ENCODE assay signal across 11 mouse cellular contexts in genomic region chr13:90642206-90642823, GRCm38 (mm10).
DNase-seq lines count a peak whose midpoint lies in the region; ATAC-seq lines count a peak whose summit lies in the region.
"Had no signal": no experiment of that assay in that cellular context is flagged by ENCODE, and none has a peak within 500 bp of the region (broad histone marks: within the 10 kb centered on the region; RNA-seq: fewer than 3 reads in every experiment).

No protein-coding gene starts in this region.

- H3K27ac ChIP-seq in embryonic facial prominence, embryonic 11.5 days (replicated peaks; ENCODE audit: low read depth, low read length) = peak overlapping the region; percentile 35; the same call in 1 of the 2 replicates
- peak overlapping the region; percentile 24; the same call in 1 of the 2 replicates for H3K27ac ChIP-seq in hindbrain, embryonic 13.5 days
- H3K27ac ChIP-seq in midbrain, embryonic 14.5 days (replicated peaks; ENCODE audit: low read depth, low read length) = peak overlapping the region; percentile 27
- H3K27ac ChIP-seq: macrophage had no signal

- ATAC-seq in embryonic facial prominence, embryonic 11.5 days (replicated peaks; ENCODE audit: insufficient number of reproducible peaks, low FRiP score, low TSS enrichment, low read depth) = 0 out of 2 replicates have a peak, but pooled peaks have one; percentile 44
- peak; percentile 15; the same call in 1 of the 2 replicates for ATAC-seq in hindbrain, embryonic 13.5 days (ENCODE audit: low FRiP score)
- ATAC-seq in midbrain, embryonic 14.5 days (ENCODE audit: low FRiP score, low TSS enrichment) = no peak

- H3K36me3 ChIP-seq in embryonic facial prominence, embryonic 11.5 days (replicated peaks; ENCODE audit: control insufficient read depth, insufficient read depth, low read depth, low read length) = no peaks in the 10 kb centered on the region
- no peaks in the 10 kb centered on the region for H3K36me3 ChIP-seq in hindbrain, embryonic 13.5 days
- no peaks in the 10 kb centered on the region for H3K36me3 ChIP-seq in midbrain, embryonic 14.5 days (ENCODE audit: control insufficient read depth, insufficient read depth, low read length)

- no peaks in the 10 kb centered on the region for H3K27me3 ChIP-seq in embryonic facial prominence, embryonic 11.5 days (ENCODE audit: control insufficient read depth, insufficient read depth, low read length)
- no peaks in the 10 kb centered on the region for H3K27me3 ChIP-seq in hindbrain, embryonic 13.5 days
- H3K27me3 ChIP-seq in midbrain, embryonic 14.5 days (ENCODE audit: control insufficient read depth, insufficient read depth, low read length) = no peaks in the 10 kb centered on the region

- no peak overlapping the region for H3K4me3 ChIP-seq in embryonic facial prominence, embryonic 11.5 days (ENCODE audit: low read depth, low read length)
- no peak overlapping the region for H3K4me3 ChIP-seq in hindbrain, embryonic 13.5 days
- no peak overlapping the region for H3K4me3 ChIP-seq in midbrain, embryonic 14.5 days (replicated peaks; ENCODE audit: low read depth, low read length)
- H3K4me3 ChIP-seq: erythroblast, embryonic 14.5 days had no signal

- H3K9ac ChIP-seq in embryonic facial prominence, embryonic 11.5 days (replicated peaks; ENCODE audit: low read length) = no peak overlapping the region
- H3K9ac ChIP-seq in hindbrain, embryonic 13.5 days = no peak overlapping the region
- no peak overlapping the region for H3K9ac ChIP-seq in midbrain, embryonic 14.5 days (replicated peaks; ENCODE audit: low read length)

- peak; percentile 36 for DNase-seq in adipocyte (ENCODE audit: low spot score)
- DNase-seq in embryonic facial prominence, embryonic 11.5 days (ENCODE audit: low spot score) = peak; percentile 85
- peak; percentile 28 for DNase-seq in midbrain, embryonic 14.5 days
- no peak for DNase-seq in lung, adult 18-20 months
- DNase-seq in frontal cortex, postnatal 25 days (ENCODE audit: low spot score in 2 of 2) = no peak
- no peak for DNase-seq in lung, postnatal 14 days
- DNase-seq: heart, adult 11 months; liver had no signal

- H3K4me2 ChIP-seq in embryonic facial prominence, embryonic 11.5 days (ENCODE audit: low read depth, low read length) = no peak overlapping the region
- H3K4me2 ChIP-seq in hindbrain, embryonic 13.5 days = no peak overlapping the region
- H3K4me2 ChIP-seq in midbrain, embryonic 14.5 days (ENCODE audit: low read length) = no peak overlapping the region

- WGBS in embryonic facial prominence, embryonic 11.5 days = 51% methylated on average over 5 of the region's 5 CpGs
- 56% methylated on average over 5 of the region's 5 CpGs for WGBS in hindbrain, embryonic 13.5 days
- 51% methylated on average over 5 of the region's 5 CpGs for WGBS in midbrain, embryonic 14.5 days

- H3K9me3 ChIP-seq in embryonic facial prominence, embryonic 11.5 days (replicated peaks; ENCODE audit: control insufficient read depth, low read length) = no peaks in the 10 kb centered on the region
- H3K9me3 ChIP-seq in hindbrain, embryonic 13.5 days = no peaks in the 10 kb centered on the region
- no peaks in the 10 kb centered on the region for H3K9me3 ChIP-seq in midbrain, embryonic 14.5 days (ENCODE audit: control insufficient read depth, low read length)

- no peaks in the 10 kb centered on the region for H3K4me1 ChIP-seq in embryonic facial prominence, embryonic 11.5 days (ENCODE audit: control insufficient read depth, insufficient read depth, low read length)
- H3K4me1 ChIP-seq in hindbrain, embryonic 13.5 days (replicated peaks) = peaks cover 17% of the 10 kb centered on the region; the same call in 1 of the 2 replicates
- H3K4me1 ChIP-seq in midbrain, embryonic 14.5 days (ENCODE audit: control insufficient read depth, insufficient read depth, low read length) = peaks cover 14% of the 10 kb centered on the region; the same call in 1 of the 2 replicates

Comparison
In these comparisons a context has a peak if more than half of its experiments do, and no peak if none do; other contexts are left out.
1. DNase-seq: peak in adipocyte (single experiment), embryonic facial prominence, embryonic 11.5 days (single experiment) and midbrain, embryonic 14.5 days (single experiment); none in lung, adult 18-20 months (0 of 2), frontal cortex, postnatal 25 days (0 of 2) and lung, postnatal 14 days (single experiment).
2. Peak in every context shown above with its lines, with median percentiles within 50 percentile points of each other: H3K27ac ChIP-seq.